Mouse (Mus musculus): Measurements from ENCODE around the gene A630023A22Rik.

- TF ChIP-seq CTCF (IDR thresholded peaks at IDR 0.05; ENCODE audit: low read depth, low read length) (no peak), POLR2A (IDR thresholded peaks at IDR 0.05; ENCODE audit: borderline replicate concordance, low read depth, low read length) (no peak)
Measured at GRCm38 (mm10) chr14:34033841-34034610, 68.5 kb downstream of the A630023A22Rik start.

Data from bone marrow macrophage, adult 2 months (primary cell).